Mouse (Mus musculus) pancreas, adult 10 weeks (tissue): Measurements from ENCODE around the gene Pipox. TPM values are rescaled to one million over a fixed set of nuclear protein-coding genes. Genes with fewer than 3 reads are reported as not detected.

Experiments used
- polyA plus RNA-seq: library from polyadenylated mRNA; stranded (reverse); fragments of 350-450 nt; fragmentation: Illumina TruSeq; extraction: RNeasy Lipid Tissue Mini Kit (QIAGEN cat#74804); gene quantifications from one replicate; pipeline ENCODE4 v1.2.3, GENCODE M21; 2015; ENCODE audit warnings: low read depth, low replicate concordance; ENCODE audit not compliant: insufficient read depth

Gene Pipox
- polyA plus RNA-seq: 0.81 TPM

GRCm38 (mm10) chr11:77893787-77894718 lies at the start of gene Pipox:
TSS of gene Pipox (minus strand) at chr11:77894096.

GRCm38 (mm10) chr11:77930751-77931540 lies 37.0 kb upstream of the Pipox start, which contains the start of gene Sez6:
TSS of gene Sez6 (plus strand) at chr11:77930800.

Other genes with a start within 250 kb of the Pipox start
- 5.8 TPM for gene Nufip2, start 207.9 kb downstream of the Pipox start, polyA plus RNA-seq
- not detected for gene Cryba1, start 168.8 kb downstream of the Pipox start, polyA plus RNA-seq
- 20.0 TPM for gene Myo18a, start 130.8 kb downstream of the Pipox start, polyA plus RNA-seq
- gene Gm10277, start 106.3 kb downstream of the Pipox start, polyA plus RNA-seq: not detected
- not detected for gene Sez6, start 36.7 kb upstream of the Pipox start, polyA plus RNA-seq
- gene Phf12, start 88.7 kb upstream of the Pipox start, polyA plus RNA-seq: 18.7 TPM
- gene Dhrs13, start 138.2 kb upstream of the Pipox start, polyA plus RNA-seq: 2.6 TPM
- 11.2 TPM for gene Flot2, start 143.8 kb upstream of the Pipox start, polyA plus RNA-seq
- 7.3 TPM for gene Eral1, start 186.3 kb upstream of the Pipox start, polyA plus RNA-seq
- gene Fam222b, start 200.6 kb upstream of the Pipox start, polyA plus RNA-seq: 3.5 TPM